Mouse (Mus musculus) bone marrow macrophage, adult 2 months (primary cell): ENCODE data around the gene 6030468B19Rik.

ENCODE experiments used
- CTCF ChIP-seq: IDR thresholded peaks from 2 replicates; pipeline ENCODE4 v1.5.1; 2012; ENCODE audit warnings: low read depth, mild to moderate bottlenecking, low read length, moderate library complexity
- POLR2A ChIP-seq: IDR thresholded peaks from 2 replicates; pipeline ENCODE4 v1.6.1; 2012; ENCODE audit warnings: mild to moderate bottlenecking, low read depth, low read length, borderline replicate concordance

GRCm38 (mm10) chr11:117792281-117792888, 5.1 kb upstream of the 6030468B19Rik start:
- TF ChIP-seq CTCF (no peak), POLR2A (no peak)
